Mouse (Mus musculus): ENCODE measurements around the gene Fpgs. TPM values are rescaled to one million over a fixed set of nuclear protein-coding genes. Genes with fewer than 3 reads are reported as not detected.

The Fpgs gene
- total RNA-seq, 1 experiment from 2014 or later, result 27.0 TPM

Other genes with a start within 250 kb of the Fpgs start
- gene Fam102a, start 168.8 kb downstream of the Fpgs start, total RNA-seq (2017), result 10.0 and 11.6 TPM in 2 replicates
- 35.6 and 43.0 TPM in 2 replicates for gene Dpm2, start 133.3 kb downstream of the Fpgs start, total RNA-seq (2017)
- not detected in 2 replicates for gene Pip5kl1, start 129.3 kb downstream of the Fpgs start, total RNA-seq (2017)
- gene 9430097D07Rik, start 128.5 kb downstream of the Fpgs start, total RNA-seq (2017), result not detected in 2 replicates
- gene St6galnac4, start 117.0 kb downstream of the Fpgs start, total RNA-seq (2017), result 17.5 and 26.0 TPM in 2 replicates
- 13.3 TPM in 2 replicates for gene St6galnac6, start 104.4 kb downstream of the Fpgs start, total RNA-seq (2017)
- 13.1 and 15.8 TPM in 2 replicates for gene Ak1, start 82.4 kb downstream of the Fpgs start, total RNA-seq (2017)
- gene Eng, start 57.5 kb downstream of the Fpgs start, total RNA-seq (2017), result 20.9 and 23.6 TPM in 2 replicates
- gene Cdk9, start 8.9 kb upstream of the Fpgs start, total RNA-seq (2017), result 68.8 and 74.9 TPM in 2 replicates
- gene Sh2d3c, start 16.9 kb upstream of the Fpgs start, total RNA-seq (2017), result 10.4 and 17.9 TPM in 2 replicates
- gene 6330409D20Rik, start 36.9 kb upstream of the Fpgs start, total RNA-seq (2017), result not detected in 2 replicates
- 17.8 and 23.3 TPM in 2 replicates for gene Tor2a, start 53.1 kb upstream of the Fpgs start, total RNA-seq (2017)
- gene Ttc16, start 71.5 kb upstream of the Fpgs start, total RNA-seq (2017), result not detected in 2 replicates
- 1.5 and 2.8 TPM in 2 replicates for gene Ptrh1, start 71.6 kb upstream of the Fpgs start, total RNA-seq (2017)
- not detected in 2 replicates for gene Cfap157, start 80.3 kb upstream of the Fpgs start, total RNA-seq (2017)
- gene Stxbp1, start 143.1 kb upstream of the Fpgs start, total RNA-seq (2017), result 5.2 and 6.2 TPM in 2 replicates
- 26.5 and 33.9 TPM in 2 replicates for gene Fam129b, start 172.0 kb upstream of the Fpgs start, total RNA-seq (2017)